Mouse (Mus musculus) lung, adult 2 months (tissue): ENCODE results near the gene Otud7a.

Experiments
- CTCF ChIP-seq: fragments of 200-500 bp; IDR thresholded peaks from 2 replicates; pipeline ENCODE4 v1.5.1; 2011; ENCODE audit warnings: mild to moderate bottlenecking, low read length, control low read depth; ENCODE audit not compliant: insufficient read depth
- POLR2A ChIP-seq: fragments of 200-500 bp; IDR thresholded peaks from 2 replicates; pipeline ENCODE4 v1.6.1; 2011; ENCODE audit warnings: low read depth, mild to moderate bottlenecking, control low read depth, low read length, borderline replicate concordance; ENCODE audit errors: extremely low read depth

- no peak for TF ChIP-seq CTCF
- no peak for TF ChIP-seq POLR2A
These were observed 115.1 kb downstream of the Otud7a start for GRCm38 (mm10) chr7:63559679-63560078.
